Mouse (Mus musculus): ENCODE data around the gene Gpsm1. TPM values are rescaled to one million over a fixed set of nuclear protein-coding genes. Genes with fewer than 3 reads are reported as not detected.
A peak's percentile ranks its signal among the peaks of the same experiment; 100 is the strongest.

Gpsm1 gene
- total and polyA plus RNA-seq, 3 experiments = 1.4 to 6.9 TPM; not detected in 1

GRCm38 (mm10) chr2:26388682-26389153, 73.4 kb downstream of the Gpsm1 start:
- 0 out of 6 replicates have a peak, but pooled peaks of 1 of the 3 experiments have one; percentile 13 for TF ChIP-seq CTCF (IDR thresholded peaks at IDR 0.05 in 2 of 3, conservative IDR thresholded peaks at IDR 0.05 in 1 of 3; ENCODE audit: control insufficient read depth in 1 of 3, insufficient read depth in 1 of 3, low read depth in 2 of 3, low read length in 3 of 3, poor library complexity in 1 of 3, severe bottlenecking in 1 of 3)
- TF ChIP-seq ZC3H11A (IDR thresholded peaks at IDR 0.05; ENCODE audit: low read depth, low read length) = no peak
- H3K9ac ChIP-seq (ENCODE audit: control insufficient read depth, low read depth, low read length, poor library complexity, severe bottlenecking) = peak overlapping the region; percentile 85
- H3K27ac ChIP-seq (ENCODE audit: control insufficient read depth, low read depth, low read length) = 0 out of 2 replicates have a peak overlapping the region, but pooled peaks have one; percentile 9
- peaks cover 31% of the 10 kb centered on the region for H3K79me2 ChIP-seq (ENCODE audit: control insufficient read depth, insufficient read depth, low read length, poor library complexity)
- no peaks in the 10 kb centered on the region for H3K27me3 ChIP-seq (ENCODE audit: control insufficient read depth in 1 of 2, insufficient read depth in 2 of 2, low read length in 2 of 2)
- peak overlapping the region; percentile 75 to 93 for H3K4me3 ChIP-seq (ENCODE audit: control insufficient read depth in 1 of 2, insufficient read depth in 1 of 2, low read depth in 2 of 2, low read length in 2 of 2)
- H3K4me1 ChIP-seq (ENCODE audit: control insufficient read depth in 1 of 2, insufficient read depth in 2 of 2, low read length in 2 of 2) = peaks cover 0 to 11% of the 10 kb centered on the region in 2 experiments; a peak in 3 of 4 replicates
- no peaks in the 10 kb centered on the region for H3K9me3 ChIP-seq (replicated peaks; ENCODE audit: insufficient read depth, low read length)
- H3K36me3 ChIP-seq (ENCODE audit: control insufficient read depth in 1 of 2, insufficient read depth in 2 of 2, low read length in 2 of 2) = peaks cover 7 to 8% of the 10 kb centered on the region in 2 experiments
- peak; percentile 36 for DNase-seq (ENCODE audit: low read depth, low spot score)

- peak; percentile 87 for DNase-seq (ENCODE audit: low read depth, low spot score)
- no peaks in the 10 kb centered on the region for H3K9me3 ChIP-seq (replicated peaks; ENCODE audit: insufficient read depth, low read length)
- peaks cover 31% of the 10 kb centered on the region for H3K79me2 ChIP-seq (ENCODE audit: control insufficient read depth, insufficient read depth, low read length, poor library complexity)
- H3K27ac ChIP-seq (ENCODE audit: control insufficient read depth, low read depth, low read length) = peak within 1 kb of the TSS; percentile 34; the same call in 1 of the 2 replicates
- H3K4me1 ChIP-seq (ENCODE audit: control insufficient read depth in 1 of 2, insufficient read depth in 2 of 2, low read length in 2 of 2) = peaks cover 0 to 11% of the 10 kb centered on the region in 2 experiments; a peak in 3 of 4 replicates
- peaks cover 7 to 12% of the 10 kb centered on the region in 2 experiments for H3K36me3 ChIP-seq (ENCODE audit: control insufficient read depth in 1 of 2, insufficient read depth in 2 of 2, low read length in 2 of 2)
- H3K27me3 ChIP-seq (ENCODE audit: control insufficient read depth in 1 of 2, insufficient read depth in 2 of 2, low read length in 2 of 2) = no peaks in the 10 kb centered on the region
- H3K4me3 ChIP-seq (ENCODE audit: control insufficient read depth in 1 of 2, insufficient read depth in 1 of 2, low read depth in 2 of 2, low read length in 2 of 2) = peak within 1 kb of the TSS; percentile 75 to 93
- peak within 1 kb of the TSS; percentile 85 for H3K9ac ChIP-seq (ENCODE audit: control insufficient read depth, low read depth, low read length, poor library complexity, severe bottlenecking)
- peak; percentile 96 for TF ChIP-seq NELFE (IDR thresholded peaks at IDR 0.05; ENCODE audit: low read depth, low read length)
- TF ChIP-seq GATA1 (IDR thresholded peaks at IDR 0.05; ENCODE audit: low read depth, low read length) = no peak
- peak; percentile 90 for TF ChIP-seq POLR2AphosphoS2 (IDR thresholded peaks at IDR 0.05; ENCODE audit: low read length)
- TF ChIP-seq MEF2A (IDR thresholded peaks at IDR 0.05; ENCODE audit: extremely low read depth, insufficient replicate concordance, low read depth, low read length, poor library complexity, severe bottlenecking) = 0 out of 2 replicates have a peak, but pooled peaks have one; percentile 17
- TF ChIP-seq CTCF (IDR thresholded peaks at IDR 0.05 in 2 of 3, conservative IDR thresholded peaks at IDR 0.05 in 1 of 3; ENCODE audit: control insufficient read depth in 1 of 3, insufficient read depth in 1 of 3, low read depth in 2 of 3, low read length in 3 of 3, poor library complexity in 1 of 3, severe bottlenecking in 1 of 3) = no peak
- peak; percentile 66 for TF ChIP-seq TCF12 (IDR thresholded peaks at IDR 0.05; ENCODE audit: low read depth, low read length)
- no peak for TF ChIP-seq RAD21 (IDR thresholded peaks at IDR 0.05; ENCODE audit: low read depth, low read length)
- no peak for TF ChIP-seq ZC3H11A (IDR thresholded peaks at IDR 0.05; ENCODE audit: low read depth, low read length)
- TF ChIP-seq MYC (IDR thresholded peaks at IDR 0.05; ENCODE audit: low read depth, low read length) = 0 out of 2 replicates have a peak, but pooled peaks have one; percentile 14
- TF ChIP-seq NRF1 (IDR thresholded peaks at IDR 0.05; ENCODE audit: insufficient read depth, low read depth, low read length, poor library complexity, severe bottlenecking) = peak; percentile 72
- no peak; the same call in 1 of the 2 replicates for TF ChIP-seq MAX (IDR thresholded peaks at IDR 0.05; ENCODE audit: low read length)
- peak; percentile 87 for TF ChIP-seq ELF1 (IDR thresholded peaks at IDR 0.05; ENCODE audit: low read depth, low read length)
- peak; percentile 57; the same call in 1 of the 2 replicates for TF ChIP-seq ZMIZ1 (IDR thresholded peaks at IDR 0.05; ENCODE audit: low read depth, low read length)
- no peak; the same call in 1 of the 2 replicates for TF ChIP-seq KAT2A (conservative IDR thresholded peaks at IDR 0.05; ENCODE audit: low read depth, low read length)
- TF ChIP-seq USF1 (IDR thresholded peaks at IDR 0.05; ENCODE audit: low read depth, low read length) = no peak
- TF ChIP-seq TBP (IDR thresholded peaks at IDR 0.05; ENCODE audit: low read depth, low read length) = 0 out of 2 replicates have a peak, but pooled peaks have one; percentile 13
- no peak for TF ChIP-seq MAFK (IDR thresholded peaks at IDR 0.05; ENCODE audit: borderline replicate concordance, low read depth, low read length)
- TF ChIP-seq SMC3 (IDR thresholded peaks at IDR 0.05; ENCODE audit: low read depth, low read length) = no peak
- TF ChIP-seq ZKSCAN1 (IDR thresholded peaks at IDR 0.05; ENCODE audit: low read depth, low read length) = no peak
- no peak for TF ChIP-seq ZNF384 (IDR thresholded peaks at IDR 0.05; ENCODE audit: low read depth, low read length)
- no peak for TF ChIP-seq RCOR1 (IDR thresholded peaks at IDR 0.05; ENCODE audit: low read depth, low read length)
- TF ChIP-seq POLR2AphosphoS5 (IDR thresholded peaks at IDR 0.05; ENCODE audit: borderline replicate concordance, low read depth, low read length) = no peak
- no peak for TF ChIP-seq CHD1 (IDR thresholded peaks at IDR 0.05; ENCODE audit: low read depth, low read length)
- no peak for TF ChIP-seq USF2 (IDR thresholded peaks at IDR 0.05; ENCODE audit: borderline replicate concordance in 1 of 2, insufficient read depth in 1 of 2, low read depth in 1 of 2, low read length in 2 of 2)
- TF ChIP-seq BHLHE40 (IDR thresholded peaks at IDR 0.05; ENCODE audit: borderline replicate concordance, low read depth, low read length) = no peak
- TF ChIP-seq MAZ (IDR thresholded peaks at IDR 0.05; ENCODE audit: low read depth, low read length) = peak; percentile 59; the same call in 1 of the 2 replicates
- peak; percentile 94 to 97 for TF ChIP-seq POLR2A (IDR thresholded peaks at IDR 0.05; ENCODE audit: control insufficient read depth in 1 of 2, insufficient read depth in 1 of 2, low read depth in 1 of 2, low read length in 2 of 2, poor library complexity in 1 of 2)
- no peak for TF ChIP-seq CHD2 (IDR thresholded peaks at IDR 0.05; ENCODE audit: low read length)
- TF ChIP-seq EP300 (IDR thresholded peaks at IDR 0.05; ENCODE audit: low read depth in 1 of 2, low read length in 2 of 2) = no peak
These were observed 73.9 kb downstream of the Gpsm1 start, which contains the start of the genes Entr1 and Pmpca for GRCm38 (mm10) chr2:26389154-26389690. Gene Entr1 (minus strand): TSS chr2:26389316. Gene Pmpca (plus strand): TSS chr2:26389339.
